Mouse (Mus musculus) macrophage (primary cell): ENCODE measurements at regions not wholly inside any gene's neighbourhood (a gene's known extent, or its start where the extent isn't known, plus 50 kb on each side); places are given as distances from the start of the nearest gene placed in this dataset.

Experiments used
- H3K27ac ChIP-seq: fragments of 350-480 bp; formaldehyde crosslinking; 2 replicates; pipeline ENCODE4 v1.9.0; 2021
- H3K36me3 ChIP-seq: fragments of 350-480 bp; formaldehyde crosslinking; 2 replicates; pipeline ENCODE4 v1.9.0; 2021; ENCODE audit errors: inconsistent target
- H3K4me3 ChIP-seq: fragments of 350-480 bp; formaldehyde crosslinking; 2 replicates; pipeline ENCODE4 v1.9.0; 2021; ENCODE audit errors: inconsistent target
- H3K79me2 ChIP-seq: fragments of 350-480 bp; formaldehyde crosslinking; 2 replicates; pipeline ENCODE4 v1.9.0; 2021; ENCODE audit errors: inconsistent target
- WGBS: methylation state at CpG from one replicate; pipeline ENCODE4 v1.1.7; 2026; ENCODE audit warnings: inconsistent platforms; ENCODE audit not compliant: missing documents; 5-methylcytosine and 5-hydroxymethylcytosine counted together

GRCm38 (mm10) chr16:95823803-95824202 is 121.9 kb downstream of the Ets2 start:
- 89% methylated on average over 6 of the region's 6 CpGs for WGBS
- Histone ChIP-seq H3K4me3 (no peak overlapping the region), H3K27ac (peak overlapping the region; percentile 10; the same call in 1 of the 2 replicates), H3K36me3 (no peaks in the 10 kb centered on the region), H3K79me2 (no peaks in the 10 kb centered on the region)

- H3K4me3 ChIP-seq: no peak overlapping the region
- H3K79me2 ChIP-seq: no peaks in the 10 kb centered on the region
- H3K36me3 ChIP-seq: no peaks in the 10 kb centered on the region
- 52% methylated on average over 3 of the region's 7 CpGs for WGBS
- H3K27ac ChIP-seq: no peak overlapping the region
These were observed 119.2 kb downstream of the Ets2 start for GRCm38 (mm10) chr16:95821080-95821479.

- Histone ChIP-seq H3K4me3 (no peak overlapping the region), H3K36me3 (no peaks in the 10 kb centered on the region), H3K27ac (no peak overlapping the region), H3K79me2 (no peaks in the 10 kb centered on the region)
- WGBS: 92% methylated on average over 8 of the region's 8 CpGs
These were observed 118.7 kb downstream of the Ets2 start for GRCm38 (mm10) chr16:95820606-95821005.

GRCm38 (mm10) chr16:95820013-95820412 is 118.1 kb downstream of the Ets2 start:
- WGBS: 86% methylated on average over 1 of the region's 1 CpGs
- no peaks in the 10 kb centered on the region for H3K79me2 ChIP-seq
- no peak overlapping the region for H3K4me3 ChIP-seq
- no peaks in the 10 kb centered on the region for H3K36me3 ChIP-seq
- H3K27ac ChIP-seq: no peak overlapping the region

- Histone ChIP-seq H3K36me3 (no peaks in the 10 kb centered on the region), H3K27ac (no peak overlapping the region), H3K4me3 (no peak overlapping the region), H3K79me2 (no peaks in the 10 kb centered on the region)
- 90% methylated on average over 10 of the region's 13 CpGs for WGBS
These were observed 114.1 kb downstream of the Ets2 start for GRCm38 (mm10) chr16:95815966-95816365.

- no peak overlapping the region for H3K4me3 ChIP-seq
- no peaks in the 10 kb centered on the region for H3K36me3 ChIP-seq
- no peaks in the 10 kb centered on the region for H3K79me2 ChIP-seq
- 91% methylated on average over 6 of the region's 6 CpGs for WGBS
- peak overlapping the region; percentile 58 for H3K27ac ChIP-seq
These were observed 113.4 kb downstream of the Ets2 start for GRCm38 (mm10) chr16:95815206-95815731.

- no peak overlapping the region for H3K4me3 ChIP-seq
- H3K36me3 ChIP-seq: no peaks in the 10 kb centered on the region
- WGBS: 59% methylated on average over 9 of the region's 9 CpGs
- no peaks in the 10 kb centered on the region for H3K79me2 ChIP-seq
- H3K27ac ChIP-seq: peak overlapping the region; percentile 58
These were observed 112.7 kb downstream of the Ets2 start for GRCm38 (mm10) chr16:95814513-95815118.

- 54% methylated on average over 6 of the region's 6 CpGs for WGBS
These were observed 109.2 kb downstream of the Ets2 start for GRCm38 (mm10) chr16:95811092-95811491.

GRCm38 (mm10) chr16:95809127-95809876 is 107.4 kb downstream of the Ets2 start:
- WGBS: 94% methylated on average over 21 of the region's 21 CpGs
- Histone ChIP-seq H3K79me2 (no peaks in the 10 kb centered on the region), H3K36me3 (no peaks in the 10 kb centered on the region), H3K27ac (no peak overlapping the region), H3K4me3 (no peak overlapping the region)

More at GRCm38 (mm10) chr16:95811092-95811491, 109.2 kb downstream of the Ets2 start:
- Histone ChIP-seq H3K79me2 (no peaks in the 10 kb centered on the region), H3K4me3 (no peak overlapping the region), H3K27ac (no peak overlapping the region), H3K36me3 (no peaks in the 10 kb centered on the region)

- 94% methylated on average over 5 of the region's 5 CpGs for WGBS
- H3K79me2 ChIP-seq: no peaks in the 10 kb centered on the region
- no peak overlapping the region for H3K4me3 ChIP-seq
- H3K27ac ChIP-seq: no peak overlapping the region
- H3K36me3 ChIP-seq: no peaks in the 10 kb centered on the region
These were observed 104.6 kb downstream of the Ets2 start for GRCm38 (mm10) chr16:95806510-95806909.

- Histone ChIP-seq H3K36me3 (no peaks in the 10 kb centered on the region), H3K4me3 (no peak overlapping the region), H3K27ac (no peak overlapping the region), H3K79me2 (no peaks in the 10 kb centered on the region)
- WGBS: 43% methylated on average over 1 of the region's 1 CpGs
These were observed 102.3 kb downstream of the Ets2 start for GRCm38 (mm10) chr16:95804199-95804598.

- Histone ChIP-seq H3K4me3 (no peak overlapping the region), H3K36me3 (no peaks in the 10 kb centered on the region), H3K79me2 (no peaks in the 10 kb centered on the region), H3K27ac (no peak overlapping the region)
These were observed 100.8 kb downstream of the Ets2 start for GRCm38 (mm10) chr16:95802641-95803040.

- Histone ChIP-seq H3K36me3 (no peaks in the 10 kb centered on the region), H3K4me3 (no peak overlapping the region), H3K79me2 (no peaks in the 10 kb centered on the region), H3K27ac (no peak overlapping the region)
- 91% methylated on average over 4 of the region's 4 CpGs for WGBS
These were observed 100.3 kb downstream of the Ets2 start for GRCm38 (mm10) chr16:95802207-95802606.

- H3K79me2 ChIP-seq: no peaks in the 10 kb centered on the region
- WGBS: 93% methylated on average over 7 of the region's 7 CpGs
These were observed 99.1 kb downstream of the Ets2 start for GRCm38 (mm10) chr16:95800911-95801442.

GRCm38 (mm10) chr16:95798582-95798981 is 96.7 kb downstream of the Ets2 start:
- Histone ChIP-seq H3K27ac (no peak overlapping the region), H3K79me2 (no peaks in the 10 kb centered on the region), H3K4me3 (no peak overlapping the region), H3K36me3 (no peaks in the 10 kb centered on the region)
- WGBS: 69% methylated on average over 9 of the region's 9 CpGs

More at GRCm38 (mm10) chr16:95800911-95801442, 99.1 kb downstream of the Ets2 start:
- no peak overlapping the region for H3K27ac ChIP-seq
- H3K36me3 ChIP-seq: no peaks in the 10 kb centered on the region
- H3K4me3 ChIP-seq: no peak overlapping the region
